ENCODE assay signal across 8 mouse cellular contexts in the genomic region with DNA sequence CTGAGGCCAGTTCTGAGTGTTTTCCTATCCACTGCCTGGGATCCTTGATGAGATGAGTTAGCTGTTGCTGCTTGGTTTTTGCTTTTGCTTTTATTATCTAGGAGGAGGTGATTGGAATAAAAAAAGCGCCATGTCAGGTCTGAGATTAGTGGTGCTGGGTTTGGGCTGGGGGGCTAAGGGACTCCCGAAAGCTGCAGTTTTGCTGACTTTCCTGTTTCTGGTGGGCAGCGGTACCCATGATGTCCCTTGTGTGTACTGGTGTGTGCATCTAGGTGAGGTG.
DNase-seq lines count a peak whose midpoint lies in the region; ATAC-seq lines count a peak whose summit lies in the region.

No protein-coding gene starts in this region.

- H3K36me3 ChIP-seq in kidney, embryonic 14.5 days (ENCODE audit: control insufficient read depth, insufficient read depth, low read length): no peaks in the 10 kb centered on the region
- no peaks in the 10 kb centered on the region for H3K36me3 ChIP-seq in embryonic facial prominence, embryonic 13.5 days
- no peaks in the 10 kb centered on the region for H3K36me3 ChIP-seq in hindbrain, embryonic 13.5 days
- no peaks in the 10 kb centered on the region for H3K36me3 ChIP-seq in midbrain, embryonic 14.5 days (ENCODE audit: control insufficient read depth, insufficient read depth, low read length)

- WGBS in kidney, embryonic 14.5 days: 84% methylated on average over 3 of the region's 3 CpGs
- WGBS in embryonic facial prominence, embryonic 13.5 days: 94% methylated on average over 3 of the region's 3 CpGs
- 79% methylated on average over 3 of the region's 3 CpGs for WGBS in hindbrain, embryonic 13.5 days
- 86% methylated on average over 3 of the region's 3 CpGs for WGBS in midbrain, embryonic 14.5 days

- H3K9me3 ChIP-seq in kidney, embryonic 14.5 days (ENCODE audit: control insufficient read depth, low read length): no peaks in the 10 kb centered on the region
- H3K9me3 ChIP-seq in embryonic facial prominence, embryonic 13.5 days: no peaks in the 10 kb centered on the region
- no peaks in the 10 kb centered on the region for H3K9me3 ChIP-seq in hindbrain, embryonic 13.5 days
- no peaks in the 10 kb centered on the region for H3K9me3 ChIP-seq in midbrain, embryonic 14.5 days (ENCODE audit: control insufficient read depth, low read length)

- H3K4me1 ChIP-seq in kidney, embryonic 14.5 days (ENCODE audit: control insufficient read depth, insufficient read depth, low read length): peaks cover 33% of the 10 kb centered on the region
- peaks cover 33% of the 10 kb centered on the region for H3K4me1 ChIP-seq in embryonic facial prominence, embryonic 13.5 days
- peaks cover 69% of the 10 kb centered on the region for H3K4me1 ChIP-seq in hindbrain, embryonic 13.5 days (replicated peaks)
- peaks cover 29% of the 10 kb centered on the region for H3K4me1 ChIP-seq in midbrain, embryonic 14.5 days (ENCODE audit: control insufficient read depth, insufficient read depth, low read length)

- no peak overlapping the region for H3K4me2 ChIP-seq in kidney, embryonic 14.5 days (replicated peaks; ENCODE audit: low read depth, low read length)
- no peak overlapping the region for H3K4me2 ChIP-seq in embryonic facial prominence, embryonic 13.5 days
- peak overlapping the region; percentile 40 for H3K4me2 ChIP-seq in hindbrain, embryonic 13.5 days
- peak overlapping the region; percentile 48 for H3K4me2 ChIP-seq in midbrain, embryonic 14.5 days (ENCODE audit: low read length)

- H3K27me3 ChIP-seq in kidney, embryonic 14.5 days (ENCODE audit: control insufficient read depth, insufficient read depth, low read length): no peaks in the 10 kb centered on the region
- H3K27me3 ChIP-seq in embryonic facial prominence, embryonic 13.5 days: 0 out of 2 replicates have a peak, but pooled peaks cover 3% of the 10 kb centered on the region
- no peaks in the 10 kb centered on the region for H3K27me3 ChIP-seq in hindbrain, embryonic 13.5 days
- H3K27me3 ChIP-seq in midbrain, embryonic 14.5 days (ENCODE audit: control insufficient read depth, insufficient read depth, low read length): no peaks in the 10 kb centered on the region

- no peak for DNase-seq in kidney, postnatal 4 days
- DNase-seq in midbrain, embryonic 14.5 days: no peak
- no peak for DNase-seq in thymus, postnatal 14 days
- DNase-seq in right cerebral cortex, adult 18-20 months: no peak
- DNase-seq in spleen, postnatal 4 days (ENCODE audit: low spot score in 2 of 2): no peak

- H3K9ac ChIP-seq in kidney, embryonic 14.5 days (ENCODE audit: low read depth, low read length): peak overlapping the region; percentile 44
- 0 out of 2 replicates have a peak overlapping the region, but pooled peaks have one; percentile 46 for H3K9ac ChIP-seq in embryonic facial prominence, embryonic 13.5 days
- peak overlapping the region; percentile 62 for H3K9ac ChIP-seq in hindbrain, embryonic 13.5 days
- peak overlapping the region; percentile 31 for H3K9ac ChIP-seq in midbrain, embryonic 14.5 days (replicated peaks; ENCODE audit: low read length)

- peak overlapping the region; percentile 19; the same call in 1 of the 2 replicates for H3K27ac ChIP-seq in kidney, embryonic 14.5 days (ENCODE audit: low read depth, low read length)
- H3K27ac ChIP-seq in embryonic facial prominence, embryonic 13.5 days: 0 out of 2 replicates have a peak overlapping the region, but pooled peaks have one; percentile 55
- H3K27ac ChIP-seq in hindbrain, embryonic 13.5 days: peak overlapping the region; percentile 89
- H3K27ac ChIP-seq in midbrain, embryonic 14.5 days (replicated peaks; ENCODE audit: low read depth, low read length): peak overlapping the region; percentile 83

- peak overlapping the region; percentile 22 for H3K4me3 ChIP-seq in kidney, embryonic 14.5 days (ENCODE audit: low read length)
- H3K4me3 ChIP-seq in embryonic facial prominence, embryonic 13.5 days: peak overlapping the region; percentile 12
- peak overlapping the region; percentile 25 for H3K4me3 ChIP-seq in hindbrain, embryonic 13.5 days
- 0 out of 2 replicates have a peak overlapping the region, but pooled peaks have one; percentile 4 for H3K4me3 ChIP-seq in midbrain, embryonic 14.5 days (replicated peaks; ENCODE audit: low read depth, low read length)

- no peak for ATAC-seq in kidney, embryonic 14.5 days (ENCODE audit: low FRiP score, low TSS enrichment)
- ATAC-seq in embryonic facial prominence, embryonic 13.5 days (ENCODE audit: insufficient number of reproducible peaks, insufficient read depth, low FRiP score, low TSS enrichment, low read depth): no peak
- no peak for ATAC-seq in hindbrain, embryonic 13.5 days (ENCODE audit: low FRiP score)
- no peak for ATAC-seq in midbrain, embryonic 14.5 days (ENCODE audit: low FRiP score, low TSS enrichment)

Comparison
In these comparisons a context has a peak if more than half of its experiments do, and no peak if none do; other contexts are left out.
1. H3K27ac ChIP-seq: peak in every context shown above with its lines; median percentile 89 in hindbrain, embryonic 13.5 days; 83 in midbrain, embryonic 14.5 days; 55 in embryonic facial prominence, embryonic 13.5 days; 19 in kidney, embryonic 14.5 days.
2. H3K4me2 ChIP-seq: peak in hindbrain, embryonic 13.5 days (single experiment) and midbrain, embryonic 14.5 days (single experiment); none in kidney, embryonic 14.5 days (single experiment) and embryonic facial prominence, embryonic 13.5 days (single experiment).
3. Peak in every context shown above with its lines, with median percentiles within 50 percentile points of each other: H3K4me3 ChIP-seq and H3K9ac ChIP-seq.